Mouse (Mus musculus) MEL (cell line): Measurements from ENCODE around the gene Pbx2. TPM values are rescaled to one million over a fixed set of nuclear protein-coding genes. Genes with fewer than 3 reads are reported as not detected.

Experiments used
- DNase-seq: peaks from one replicate; pipeline ENCODE4 v3.0.0; 2011; ENCODE audit warnings: low read depth, low spot score
- H3K27ac ChIP-seq: 2 replicates; pipeline ENCODE4 v1.5.1; 2012; ENCODE audit warnings: low read depth, mild to moderate bottlenecking, control low read depth, low read length, moderate library complexity; ENCODE audit not compliant: control insufficient read depth
- H3K27me3 ChIP-seq, 2 experiments: fragments of 150-350 bp in 1 of 2; sonication (generic) in 1 of 2; 2 replicates each; pipeline ENCODE4 v1.6.1; 2012; ENCODE audit warnings: low read length in 2 of 2, mild to moderate bottlenecking in 2 of 2, improper control_type of control experiment in 1 of 2, moderate library complexity in 1 of 2; ENCODE audit not compliant: insufficient read depth in 2 of 2, control insufficient read depth in 1 of 2
- H3K36me3 ChIP-seq, 2 experiments: 2 replicates each; pipeline ENCODE4 v1.6.1; 2012 to 2014; ENCODE audit warnings: low read length in 2 of 2, improper control_type of control experiment in 1 of 2, inconsistent platforms in 1 of 2, mild to moderate bottlenecking in 1 of 2; ENCODE audit not compliant: insufficient read depth in 2 of 2, control insufficient read depth in 1 of 2
- H3K4me1 ChIP-seq, 2 experiments: fragments of 150-350 bp in 1 of 2; sonication (generic) in 1 of 2; 2 replicates each; pipeline ENCODE4 v1.6.1; 2012; ENCODE audit warnings: low read length in 2 of 2, improper control_type of control experiment in 1 of 2, mild to moderate bottlenecking in 1 of 2; ENCODE audit not compliant: insufficient read depth in 2 of 2, control insufficient read depth in 1 of 2
- H3K4me3 ChIP-seq, 2 experiments: fragments of 150-350 bp in 1 of 2; sonication (generic) in 1 of 2; 2 replicates each; pipeline ENCODE4 v1.5.1; 2012; ENCODE audit warnings: low read depth in 2 of 2, low read length in 2 of 2, mild to moderate bottlenecking in 2 of 2, moderate library complexity in 2 of 2, control low read depth in 1 of 2, improper control_type of control experiment in 1 of 2; ENCODE audit not compliant: control insufficient read depth in 1 of 2, insufficient read depth in 1 of 2
- H3K79me2 ChIP-seq: 2 replicates; pipeline ENCODE4 v1.6.1; 2012; ENCODE audit warnings: mild to moderate bottlenecking, low read length, moderate library complexity; ENCODE audit not compliant: control insufficient read depth, poor library complexity, insufficient read depth
- H3K9ac ChIP-seq: 2 replicates; pipeline ENCODE4 v1.6.1; 2012; ENCODE audit warnings: low read depth, mild to moderate bottlenecking, control low read depth, low read length, moderate library complexity; ENCODE audit not compliant: control insufficient read depth, poor library complexity, severe bottlenecking
- H3K9me3 ChIP-seq: fragments of 150-350 bp; sonication (generic); replicated peaks from 2 replicates; pipeline ENCODE4 v1.6.1; 2012; ENCODE audit warnings: mild to moderate bottlenecking, low read length, improper control_type of control experiment, moderate library complexity; ENCODE audit not compliant: insufficient read depth
- CHD2 ChIP-seq: IDR thresholded peaks from 2 replicates; pipeline ENCODE4 v1.6.1; 2011; ENCODE audit warnings: low read length, improper control_type of control experiment
- CTCF ChIP-seq, 3 experiments: IDR thresholded peaks in 2 of 3; conservative IDR thresholded peaks in 1 of 3; 2 replicates each; pipeline ENCODE4 v1.5.1; 2011 to 2012; ENCODE audit warnings: low read length in 3 of 3, low read depth in 2 of 3, mild to moderate bottlenecking in 2 of 3, improper control_type of control experiment in 1 of 3, inconsistent platforms in 1 of 3, mixed read lengths in 1 of 3, moderate library complexity in 1 of 3; ENCODE audit not compliant: control insufficient read depth in 1 of 3, insufficient read depth in 1 of 3, poor library complexity in 1 of 3, severe bottlenecking in 1 of 3
- E2F4 ChIP-seq: IDR thresholded peaks from 2 replicates; pipeline ENCODE4 v1.6.1; 2011; ENCODE audit warnings: low read depth, low read length, improper control_type of control experiment, borderline replicate concordance
- GABPA ChIP-seq: IDR thresholded peaks from 2 replicates; pipeline ENCODE4 v1.6.1; 2012; ENCODE audit warnings: low read depth, mild to moderate bottlenecking, inconsistent platforms, low read length, improper control_type of control experiment, moderate library complexity
- GATA1 ChIP-seq: IDR thresholded peaks from 2 replicates; pipeline ENCODE4 v1.6.1; 2011; ENCODE audit warnings: low read depth, low read length, improper control_type of control experiment
- HCFC1 ChIP-seq: IDR thresholded peaks from 2 replicates; pipeline ENCODE4 v1.6.1; 2012; ENCODE audit warnings: low read depth, mild to moderate bottlenecking, inconsistent platforms, low read length, improper control_type of control experiment, moderate library complexity
- KAT2A ChIP-seq: conservative IDR thresholded peaks from 2 replicates; pipeline ENCODE4 v1.6.1; 2012; ENCODE audit warnings: low read depth, low read length, improper control_type of control experiment, inconsistent platforms
- MAFK ChIP-seq: IDR thresholded peaks from 2 replicates; pipeline ENCODE4 v1.6.1; 2011; ENCODE audit warnings: low read depth, mild to moderate bottlenecking, low read length, improper control_type of control experiment, borderline replicate concordance
- MAX ChIP-seq: IDR thresholded peaks from 2 replicates; pipeline ENCODE4 v1.6.1; 2011; ENCODE audit warnings: low read length, improper control_type of control experiment
- MAZ ChIP-seq: IDR thresholded peaks from 2 replicates; pipeline ENCODE4 v1.6.1; 2012; ENCODE audit warnings: low read depth, mild to moderate bottlenecking, inconsistent platforms, low read length, improper control_type of control experiment
- MEF2A ChIP-seq: IDR thresholded peaks from 2 replicates; pipeline ENCODE4 v1.6.1; 2014; ENCODE audit warnings: low read depth, mild to moderate bottlenecking, inconsistent platforms, low read length, improper control_type of control experiment; ENCODE audit not compliant: poor library complexity, insufficient replicate concordance, severe bottlenecking; ENCODE audit errors: extremely low read depth
- MYB ChIP-seq: IDR thresholded peaks from 2 replicates; pipeline ENCODE4 v1.6.1; 2011; ENCODE audit warnings: mild to moderate bottlenecking, low read depth, low read length, improper control_type of control experiment
- MYC ChIP-seq: IDR thresholded peaks from 2 replicates; pipeline ENCODE4 v1.6.1; 2011; ENCODE audit warnings: low read depth, mild to moderate bottlenecking, low read length, improper control_type of control experiment, moderate library complexity
- NELFE ChIP-seq: IDR thresholded peaks from 2 replicates; pipeline ENCODE4 v1.6.1; 2011; ENCODE audit warnings: low read depth, low read length, improper control_type of control experiment
- NRF1 ChIP-seq: IDR thresholded peaks from 2 replicates; pipeline ENCODE4 v1.6.1; 2014; ENCODE audit warnings: low read depth, mild to moderate bottlenecking, inconsistent platforms, low read length, improper control_type of control experiment, moderate library complexity; ENCODE audit not compliant: poor library complexity, insufficient read depth, severe bottlenecking
- POLR2A ChIP-seq, 2 experiments: IDR thresholded peaks; 2 replicates each; pipeline ENCODE4 v1.6.1; 2011 to 2012; ENCODE audit warnings: low read length in 2 of 2, mild to moderate bottlenecking in 2 of 2, control low read depth in 1 of 2, improper control_type of control experiment in 1 of 2, low read depth in 1 of 2, moderate library complexity in 1 of 2; ENCODE audit not compliant: control insufficient read depth in 1 of 2, insufficient read depth in 1 of 2, poor library complexity in 1 of 2
- POLR2AphosphoS2 ChIP-seq: IDR thresholded peaks from 2 replicates; pipeline ENCODE4 v1.6.1; 2011; ENCODE audit warnings: low read length, improper control_type of control experiment
- POLR2AphosphoS5 ChIP-seq: IDR thresholded peaks from 2 replicates; pipeline ENCODE4 v1.6.1; 2012; ENCODE audit warnings: low read depth, borderline replicate concordance, mild to moderate bottlenecking, inconsistent platforms, low read length, moderate library complexity, mixed read lengths
- RAD21 ChIP-seq: IDR thresholded peaks from 2 replicates; pipeline ENCODE4 v1.6.1; 2011; ENCODE audit warnings: mild to moderate bottlenecking, low read depth, low read length, improper control_type of control experiment
- RCOR1 ChIP-seq: IDR thresholded peaks from 2 replicates; pipeline ENCODE4 v1.6.1; 2012; ENCODE audit warnings: low read depth, mild to moderate bottlenecking, inconsistent platforms, low read length, improper control_type of control experiment
- SIN3A ChIP-seq: IDR thresholded peaks from 2 replicates; pipeline ENCODE4 v1.6.1; 2012; ENCODE audit warnings: low read length, improper control_type of control experiment, inconsistent platforms
- SMC3 ChIP-seq: IDR thresholded peaks from 2 replicates; pipeline ENCODE4 v1.6.1; 2011; ENCODE audit warnings: low read depth, low read length, improper control_type of control experiment
- TAL1 ChIP-seq: IDR thresholded peaks from 2 replicates; pipeline ENCODE4 v1.6.1; 2012; ENCODE audit warnings: mild to moderate bottlenecking, inconsistent platforms, low read length, moderate library complexity, mixed read lengths
- TBP ChIP-seq: IDR thresholded peaks from 2 replicates; pipeline ENCODE4 v1.8.0; 2011; ENCODE audit warnings: low read depth, low read length, improper control_type of control experiment
- TCF12 ChIP-seq: IDR thresholded peaks from 2 replicates; pipeline ENCODE4 v1.6.1; 2014; ENCODE audit warnings: low read depth, mild to moderate bottlenecking, inconsistent platforms, low read length, improper control_type of control experiment, moderate library complexity
- UBTF ChIP-seq: IDR thresholded peaks from 2 replicates; pipeline ENCODE4 v1.6.1; 2012; ENCODE audit warnings: low read depth, mild to moderate bottlenecking, inconsistent platforms, low read length, improper control_type of control experiment, moderate library complexity, borderline replicate concordance; ENCODE audit not compliant: insufficient read depth
- USF1 ChIP-seq: IDR thresholded peaks from 2 replicates; pipeline ENCODE4 v1.6.1; 2014; ENCODE audit warnings: low read depth, mild to moderate bottlenecking, inconsistent platforms, low read length, improper control_type of control experiment, moderate library complexity
- USF2 ChIP-seq, 2 experiments: IDR thresholded peaks; 2 replicates each; pipeline ENCODE4 v1.6.1; 2011 to 2012; ENCODE audit warnings: improper control_type of control experiment in 2 of 2, low read length in 2 of 2, borderline replicate concordance in 1 of 2, inconsistent platforms in 1 of 2, low read depth in 1 of 2, mild to moderate bottlenecking in 1 of 2; ENCODE audit not compliant: insufficient read depth in 1 of 2
- ZC3H11A ChIP-seq: IDR thresholded peaks from 2 replicates; pipeline ENCODE4 v1.6.1; 2012; ENCODE audit warnings: low read depth, mild to moderate bottlenecking, inconsistent platforms, low read length, improper control_type of control experiment
- ZMIZ1 ChIP-seq: IDR thresholded peaks from 2 replicates; pipeline ENCODE4 v1.6.1; 2012; ENCODE audit warnings: low read depth, mild to moderate bottlenecking, inconsistent platforms, low read length, improper control_type of control experiment, moderate library complexity
- ZNF384 ChIP-seq: IDR thresholded peaks from 2 replicates; pipeline ENCODE4 v1.6.1; 2012; ENCODE audit warnings: low read depth, mild to moderate bottlenecking, inconsistent platforms, low read length, improper control_type of control experiment
- polyA plus RNA-seq, 2 experiments: library from polyadenylated mRNA; stranded (reverse) in 1 of 2; unstranded in 1 of 2; fragments of >175 nt in 1 of 2; fragments of >200 nt in 1 of 2; gene quantifications; 2 replicates each; pipeline versions ENCODE4 v1.2.1 to v1.2.4; 2012; ENCODE audit warnings: low replicate concordance in 2 of 2, low read depth in 1 of 2; ENCODE audit not compliant: insufficient read length in 2 of 2, insufficient read depth in 1 of 2, missing spikeins in 1 of 2
- total RNA-seq: library from RNA; depleted of rRNA; stranded (reverse); fragments of 300-350 nt; gene quantifications from 2 replicates; pipeline ENCODE4 v1.2.3, GENCODE M21; 2012

Pbx2 gene
- total and polyA plus RNA-seq, 3 experiments: 40.3 to 76.7 TPM; not detected in 1

DNA sequence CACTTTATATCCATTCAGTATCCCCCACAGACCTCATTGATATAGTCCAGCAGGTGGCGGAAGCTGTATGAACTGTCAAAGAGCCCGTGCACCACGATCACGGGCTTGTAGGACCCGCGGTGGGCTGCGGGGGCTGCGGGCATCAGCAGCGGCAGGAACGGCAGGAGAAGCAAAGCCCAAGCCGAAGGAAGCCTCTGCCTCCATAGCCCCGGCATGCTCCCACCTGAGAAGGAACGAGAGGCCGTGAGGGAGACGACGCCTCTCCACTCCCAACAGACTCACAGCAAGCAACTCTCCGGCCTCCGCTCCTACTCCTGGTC, 35.7 kb downstream of the Pbx2 start:
- Histone ChIP-seq H3K4me3 (peak overlapping the region; percentile 91 to 92), H3K9ac (peak overlapping the region; percentile 86), H3K27ac (peak overlapping the region; percentile 84), H3K27me3 (no peaks in the 10 kb centered on the region; a peak in 1 of 4 replicates), H3K4me1 (peaks cover 2 to 38% of the 10 kb centered on the region in 2 experiments; a peak in 3 of 4 replicates), H3K36me3 (peaks cover 0 to 21% of the 10 kb centered on the region in 2 experiments; a peak in 3 of 4 replicates), H3K79me2 (peaks cover 16% of the 10 kb centered on the region), H3K9me3 (no peaks in the 10 kb centered on the region)
- peak; percentile 70 for DNase-seq
- TF ChIP-seq MAZ (no peak), HCFC1 (no peak), POLR2AphosphoS5 (no peak), GATA1 (no peak), TBP (no peak), MYC (no peak), SMC3 (peak; percentile 55), POLR2A (IDR thresholded peaks at IDR 0.05; ENCODE audit: control insufficient read depth in 1 of 2, insufficient read depth in 1 of 2, low read depth in 1 of 2, low read length in 2 of 2, poor library complexity in 1 of 2) (no peak), SIN3A (no peak), CHD2 (no peak), MAFK (no peak), USF2 (IDR thresholded peaks at IDR 0.05; ENCODE audit: borderline replicate concordance in 1 of 2, insufficient read depth in 1 of 2, low read depth in 1 of 2, low read length in 2 of 2) (no peak), UBTF (no peak), MAX (peak; percentile 7; the same call in 1 of the 2 replicates), GABPA (no peak), MYB (no peak), CTCF (IDR thresholded peaks at IDR 0.05 in 2 of 3, conservative IDR thresholded peaks at IDR 0.05 in 1 of 3; ENCODE audit: control insufficient read depth in 1 of 3, insufficient read depth in 1 of 3, low read depth in 2 of 3, low read length in 3 of 3, poor library complexity in 1 of 3, severe bottlenecking in 1 of 3) (peak in 2 of 3 experiments; percentile 34 to 46; a peak in 4 of 6 replicates), TCF12 (no peak), ZMIZ1 (no peak), ZC3H11A (no peak; the same call in 1 of the 2 replicates), NRF1 (no peak), ZNF384 (no peak), RCOR1 (no peak), POLR2AphosphoS2 (no peak), NELFE (no peak), RAD21 (peak; percentile 17), TAL1 (no peak), USF1 (no peak), KAT2A (no peak), MEF2A (no peak), E2F4 (no peak)
